Mouse (Mus musculus): ENCODE measurements around the gene Col13a1. TPM values are rescaled to one million over a fixed set of nuclear protein-coding genes. Genes with fewer than 3 reads are reported as not detected.

Gene Col13a1
- polyA plus RNA-seq, 2 experiments, result 0.39 to 0.79 TPM

DNA sequence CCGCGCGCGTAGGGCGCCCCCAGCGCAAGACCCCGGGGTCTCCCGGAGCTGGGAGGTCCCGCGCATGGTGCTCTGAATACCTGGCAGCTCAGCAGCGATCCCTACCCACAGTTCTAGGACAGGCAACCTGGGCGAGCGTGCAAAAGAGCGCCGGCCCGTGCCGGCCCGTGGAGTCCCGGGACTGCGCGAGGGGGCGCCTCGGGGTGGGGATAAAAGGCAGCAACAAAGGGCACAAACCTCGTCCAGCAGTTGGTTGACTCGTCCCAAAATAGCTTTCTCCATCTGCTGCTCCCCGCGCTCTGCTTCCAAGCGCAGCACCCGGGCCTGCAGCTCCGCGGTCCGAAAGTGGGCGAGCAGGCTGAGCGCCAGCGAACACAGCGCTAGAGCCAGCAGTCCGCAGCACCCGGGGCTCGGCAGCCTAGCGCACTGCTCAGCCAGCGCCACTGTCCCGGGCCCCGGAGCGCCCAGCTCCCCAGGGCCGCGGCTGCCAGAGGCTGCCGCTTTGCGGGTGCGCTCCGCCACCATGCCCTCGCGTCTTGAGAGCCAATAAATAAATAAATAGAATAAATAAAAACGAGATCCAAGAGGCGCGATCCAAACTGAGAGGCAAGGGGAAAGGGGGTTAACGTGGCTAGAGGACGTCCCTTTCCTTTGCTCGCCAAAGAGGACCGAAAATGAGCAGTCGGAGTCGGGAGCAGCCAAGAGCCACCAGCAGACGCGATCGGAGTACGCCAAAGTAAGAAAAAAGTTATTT, 619 bp downstream of the Col13a1 start:
- H3K4me3 ChIP-seq (ENCODE audit: insufficient read depth in 1 of 2, low read depth in 2 of 2, low read length in 2 of 2), result peak overlapping the region; percentile 1 to 31; a peak in 3 of 4 replicates
- no peaks in the 10 kb centered on the region for H3K4me1 ChIP-seq (replicated peaks; ENCODE audit: control insufficient read depth in 2 of 2, insufficient read depth in 2 of 2, low read length in 1 of 2)
- H3K27me3 ChIP-seq (ENCODE audit: control insufficient read depth, insufficient read depth, low read length), result peaks cover 40% of the 10 kb centered on the region
- H3K36me3 ChIP-seq (replicated peaks; ENCODE audit: control insufficient read depth, insufficient read depth, low read depth), result no peaks in the 10 kb centered on the region
- no peak for DNase-seq (ENCODE audit: low read depth in 3 of 3, low spot score in 3 of 3)
- H3K4me2 ChIP-seq (ENCODE audit: low read depth), result peak overlapping the region; percentile 45
- TF ChIP-seq EP300 (IDR thresholded peaks at IDR 0.05; ENCODE audit: low read depth), result no peak
- no peak for TF ChIP-seq CTCF (IDR thresholded peaks at IDR 0.05; ENCODE audit: low read depth)
- no peak for ATAC-seq (ENCODE audit: insufficient read depth)
- H3K27ac ChIP-seq, result no peak overlapping the region
- under 1% methylated on average over 65 of the region's 65 CpGs for WGBS (ENCODE audit: insufficient replicate concordance)
- no peak overlapping the region for H3K9ac ChIP-seq (replicated peaks)
- H3K9me3 ChIP-seq (ENCODE audit: control insufficient read depth, low read length), result no peaks in the 10 kb centered on the region

DNA sequence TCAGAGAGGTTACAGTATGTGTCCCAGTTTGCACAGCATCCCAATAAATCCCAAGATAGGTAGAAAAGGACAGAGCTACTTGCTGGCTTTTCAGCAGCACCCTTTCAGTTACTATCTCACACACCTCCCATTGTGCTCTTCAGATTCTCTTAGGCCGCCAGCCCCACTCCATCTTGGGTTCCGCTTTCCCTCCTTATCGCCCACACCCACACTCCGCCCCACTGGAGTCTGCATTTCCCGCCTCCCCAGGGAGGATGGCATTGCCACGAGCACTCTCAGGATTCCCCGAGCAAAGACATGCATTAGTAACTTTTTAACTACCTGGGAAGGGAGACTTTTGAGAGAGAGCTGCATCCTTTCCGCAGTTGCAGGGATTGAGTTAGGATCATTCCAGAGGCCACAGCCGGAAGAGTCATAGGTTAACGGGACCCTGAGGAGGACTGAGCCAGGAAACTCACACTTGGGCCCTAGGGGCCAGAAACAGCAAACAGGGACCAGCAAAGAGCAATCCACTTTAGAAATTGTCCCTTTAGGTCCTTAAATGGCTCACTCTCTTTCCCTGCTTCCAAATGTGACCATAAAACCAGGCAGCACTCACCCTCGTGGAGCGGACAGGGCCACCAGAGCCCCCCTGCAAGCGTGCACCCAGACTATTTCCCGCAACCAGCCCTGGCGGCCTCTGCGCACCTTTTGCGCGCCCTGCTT, 1.4 kb downstream of the Col13a1 start:
- Histone ChIP-seq H3K9ac (replicated peaks) (no peak overlapping the region), H3K4me1 (replicated peaks; ENCODE audit: control insufficient read depth in 2 of 2, insufficient read depth in 2 of 2, low read length in 1 of 2) (no peaks in the 10 kb centered on the region), H3K36me3 (replicated peaks; ENCODE audit: control insufficient read depth, insufficient read depth, low read depth) (no peaks in the 10 kb centered on the region), H3K9me3 (ENCODE audit: control insufficient read depth, low read length) (no peaks in the 10 kb centered on the region), H3K27ac (no peak overlapping the region), H3K27me3 (ENCODE audit: control insufficient read depth, insufficient read depth, low read length) (peaks cover 40% of the 10 kb centered on the region), H3K4me2 (ENCODE audit: low read depth) (peak overlapping the region; percentile 45), H3K4me3 (ENCODE audit: insufficient read depth in 1 of 2, low read depth in 2 of 2, low read length in 2 of 2) (peak overlapping the region in 1 of 2 experiments; percentile 31; a peak in 2 of 4 replicates)
- TF ChIP-seq EP300 (IDR thresholded peaks at IDR 0.05; ENCODE audit: low read depth) (no peak), CTCF (IDR thresholded peaks at IDR 0.05; ENCODE audit: low read depth) (no peak)
- DNase-seq (ENCODE audit: low read depth in 3 of 3, low spot score in 3 of 3) (no peak), ATAC-seq (ENCODE audit: insufficient read depth) (no peak)
- 3% methylated on average over 18 of the region's 18 CpGs for WGBS (ENCODE audit: insufficient replicate concordance)

- TF ChIP-seq CTCF (IDR thresholded peaks at IDR 0.05; ENCODE audit: low read depth) (peak; percentile 29; the same call in 1 of the 2 replicates), EP300 (IDR thresholded peaks at IDR 0.05; ENCODE audit: low read depth) (no peak)
- no peak overlapping the region for H3K27ac ChIP-seq
- peaks cover 40% of the 10 kb centered on the region for H3K27me3 ChIP-seq (ENCODE audit: control insufficient read depth, insufficient read depth, low read length)
- ATAC-seq (ENCODE audit: insufficient read depth) (no peak), DNase-seq (ENCODE audit: low read depth in 3 of 3, low spot score in 3 of 3) (no peak)
- H3K4me3 ChIP-seq (ENCODE audit: insufficient read depth in 1 of 2, low read depth in 2 of 2, low read length in 2 of 2), result no peak overlapping the region
- H3K9me3 ChIP-seq (ENCODE audit: control insufficient read depth, low read length), result no peaks in the 10 kb centered on the region
- no peak overlapping the region for H3K4me2 ChIP-seq (ENCODE audit: low read depth)
- H3K36me3 ChIP-seq (replicated peaks; ENCODE audit: control insufficient read depth, insufficient read depth, low read depth), result no peaks in the 10 kb centered on the region
- H3K9ac ChIP-seq (replicated peaks), result no peak overlapping the region
- WGBS (ENCODE audit: insufficient replicate concordance), result 5% methylated on average over 6 of the region's 6 CpGs
- H3K4me1 ChIP-seq (replicated peaks; ENCODE audit: control insufficient read depth in 2 of 2, insufficient read depth in 2 of 2, low read length in 1 of 2), result no peaks in the 10 kb centered on the region
These were observed 1.9 kb downstream of the Col13a1 start for GRCm38 (mm10) chr10:61976987-61977386.

GRCm38 (mm10) chr10:61974581-61974980, 4.3 kb downstream of the Col13a1 start:
- ATAC-seq (ENCODE audit: insufficient read depth), result no peak
- no peak overlapping the region for H3K27ac ChIP-seq
- TF ChIP-seq EP300 (IDR thresholded peaks at IDR 0.05; ENCODE audit: low read depth) (no peak), CTCF (IDR thresholded peaks at IDR 0.05; ENCODE audit: low read depth) (no peak)
- no peak for DNase-seq (ENCODE audit: low read depth in 3 of 3, low spot score in 3 of 3)
- no peaks in the 10 kb centered on the region for H3K9me3 ChIP-seq (ENCODE audit: control insufficient read depth, low read length)
- no peaks in the 10 kb centered on the region for H3K4me1 ChIP-seq (replicated peaks; ENCODE audit: control insufficient read depth in 2 of 2, insufficient read depth in 2 of 2, low read length in 1 of 2)
- peaks cover 32% of the 10 kb centered on the region for H3K27me3 ChIP-seq (ENCODE audit: control insufficient read depth, insufficient read depth, low read length)
- H3K4me3 ChIP-seq (ENCODE audit: insufficient read depth in 1 of 2, low read depth in 2 of 2, low read length in 2 of 2), result no peak overlapping the region
- no peaks in the 10 kb centered on the region for H3K36me3 ChIP-seq (replicated peaks; ENCODE audit: control insufficient read depth, insufficient read depth, low read depth)
- H3K9ac ChIP-seq (replicated peaks), result no peak overlapping the region
- 66% methylated on average over 2 of the region's 2 CpGs for WGBS (ENCODE audit: insufficient replicate concordance)
- no peak overlapping the region for H3K4me2 ChIP-seq (ENCODE audit: low read depth)

GRCm38 (mm10) chr10:61972041-61972440, 6.9 kb downstream of the Col13a1 start:
- Histone ChIP-seq H3K36me3 (replicated peaks; ENCODE audit: control insufficient read depth, insufficient read depth, low read depth) (no peaks in the 10 kb centered on the region), H3K4me3 (ENCODE audit: insufficient read depth in 1 of 2, low read depth in 2 of 2, low read length in 2 of 2) (no peak overlapping the region), H3K4me1 (replicated peaks; ENCODE audit: control insufficient read depth in 2 of 2, insufficient read depth in 2 of 2, low read length in 1 of 2) (no peaks in the 10 kb centered on the region), H3K4me2 (ENCODE audit: low read depth) (no peak overlapping the region), H3K9me3 (ENCODE audit: control insufficient read depth, low read length) (no peaks in the 10 kb centered on the region), H3K27me3 (ENCODE audit: control insufficient read depth, insufficient read depth, low read length) (peaks cover 6% of the 10 kb centered on the region; the same call in 1 of the 2 replicates), H3K9ac (replicated peaks) (no peak overlapping the region), H3K27ac (no peak overlapping the region)
- ATAC-seq (ENCODE audit: insufficient read depth) (no peak), DNase-seq (ENCODE audit: low read depth in 3 of 3, low spot score in 3 of 3) (no peak)
- no peak for TF ChIP-seq CTCF (IDR thresholded peaks at IDR 0.05; ENCODE audit: low read depth)
- TF ChIP-seq EP300 (IDR thresholded peaks at IDR 0.05; ENCODE audit: low read depth), result no peak
- 26% methylated on average over 4 of the region's 4 CpGs for WGBS (ENCODE audit: insufficient replicate concordance)

All from liver, embryonic 14.5 days (tissue).